Mouse (Mus musculus) ovary, adult 18-20 months (tissue): ENCODE data around the gene Rmi2.
A peak's percentile ranks its signal among the peaks of the same experiment; 100 is the strongest.
"Not testable (repeated sequence)": the region's sequence is repeated elsewhere in the genome, so short reads cannot be mapped to it uniquely, and the experiment has no call there.

Experiments
- DNase-seq: peaks from one replicate; pipeline ENCODE4 v3.0.0; 2022; ENCODE audit warnings: low spot score, mixed read lengths

The Rmi2 gene

DNA sequence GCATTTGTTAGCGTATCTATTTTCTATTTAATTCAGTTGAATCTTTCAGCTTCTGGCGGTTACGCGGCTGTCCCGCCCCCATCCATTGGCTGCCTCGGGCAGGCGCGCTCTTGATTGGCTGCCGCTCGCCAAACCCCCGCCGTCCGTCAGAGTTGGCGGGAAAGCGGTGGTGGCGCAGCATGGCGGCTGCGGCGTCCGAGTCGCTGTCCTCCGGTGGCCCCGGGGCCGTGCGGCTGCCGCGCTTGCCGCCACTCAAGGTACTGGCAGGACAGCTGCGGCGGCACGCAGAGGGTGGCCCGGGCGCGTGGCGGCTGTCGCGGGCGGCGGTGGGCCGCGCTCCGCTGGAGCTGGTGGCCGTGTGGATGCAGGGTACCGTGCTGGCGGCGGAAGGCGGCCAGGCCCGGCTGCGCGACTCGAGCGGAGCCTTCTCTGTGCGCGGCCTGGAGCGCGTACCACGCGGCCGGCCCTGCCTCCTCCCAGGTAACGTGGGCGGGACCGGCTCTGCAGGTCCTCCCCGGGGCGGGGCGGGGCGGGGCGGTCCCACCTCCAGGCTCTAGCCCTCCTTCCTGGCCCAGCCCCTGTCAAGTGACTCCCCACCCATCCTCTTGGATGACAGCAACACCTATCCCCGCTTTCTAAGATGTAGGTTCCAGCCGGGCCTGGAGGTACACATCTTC, at the start of gene Rmi2:
TSS of gene Rmi2 (plus strand) at position 149 of the 677 bp plus-strand sequence.
- DNase-seq = peak; percentile 76

DNA sequence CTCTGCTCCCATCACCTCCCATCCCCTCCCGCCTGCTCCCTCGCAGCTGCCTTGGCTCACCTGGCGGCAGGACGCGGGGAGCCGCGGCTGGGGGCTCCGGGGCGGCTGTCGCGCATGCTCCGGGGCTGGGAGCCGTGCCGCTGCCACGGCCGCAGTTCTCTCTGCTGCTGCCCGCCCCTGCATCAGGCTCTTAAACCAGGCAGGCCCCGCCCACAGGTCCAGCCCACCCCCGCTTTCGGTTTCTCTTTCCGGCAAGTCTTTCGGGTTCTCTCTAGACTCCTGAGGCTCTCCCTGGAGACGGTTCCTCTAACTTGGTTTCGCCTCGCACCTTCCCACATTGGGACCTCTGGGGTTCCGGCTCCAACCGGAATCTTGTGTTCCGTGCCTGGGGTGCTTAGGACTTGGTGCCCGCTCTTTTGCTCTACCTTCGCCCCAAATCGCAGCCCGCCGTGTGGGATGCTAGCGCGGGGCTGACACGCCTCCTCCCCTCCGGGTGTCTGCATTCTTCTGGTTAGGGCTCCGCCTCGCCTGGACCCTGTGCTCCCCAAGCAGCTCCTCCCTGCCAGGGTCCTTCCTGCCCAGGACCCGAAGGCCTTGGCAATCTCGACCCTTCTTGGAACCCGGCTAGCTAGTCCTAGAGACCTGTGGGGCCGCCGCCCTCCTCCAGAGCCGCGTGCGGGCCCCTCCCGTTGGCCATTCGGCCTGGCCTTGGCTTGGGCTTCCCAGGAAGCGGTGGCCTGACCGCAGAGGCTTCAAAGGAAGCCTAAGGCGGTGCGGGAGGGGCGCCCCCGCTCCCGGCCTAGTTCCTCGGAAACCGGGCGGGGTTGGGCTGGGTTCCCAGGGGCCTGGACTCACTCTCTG, 49.3 kb upstream of the Rmi2 start, which contains the start of gene Socs1:
TSS of gene Socs1 (minus strand) at position 166 of the 861 bp plus-strand sequence.
- DNase-seq = peak; percentile 87

DNA sequence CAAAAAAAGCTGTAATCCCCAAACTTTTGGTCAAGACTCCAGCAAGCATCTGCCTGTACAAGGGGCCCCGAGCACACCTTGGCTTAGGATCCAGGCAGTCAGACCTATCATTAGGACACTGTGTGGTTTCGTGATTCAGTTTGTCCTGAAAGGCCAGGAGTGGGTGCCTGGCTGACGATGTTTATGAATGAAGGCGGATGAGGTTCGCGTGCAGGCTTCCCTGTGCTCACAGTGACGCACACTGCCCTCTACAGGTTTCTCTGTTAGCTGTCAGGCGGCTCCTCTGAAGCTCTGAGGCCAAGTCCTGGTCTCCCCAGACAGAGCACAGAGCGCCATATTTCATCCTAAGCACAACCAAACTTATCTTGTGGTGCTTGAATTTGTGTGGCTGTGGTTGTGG, 48.6 kb upstream of the Rmi2 start:
- DNase-seq = peak; percentile 76

DNA sequence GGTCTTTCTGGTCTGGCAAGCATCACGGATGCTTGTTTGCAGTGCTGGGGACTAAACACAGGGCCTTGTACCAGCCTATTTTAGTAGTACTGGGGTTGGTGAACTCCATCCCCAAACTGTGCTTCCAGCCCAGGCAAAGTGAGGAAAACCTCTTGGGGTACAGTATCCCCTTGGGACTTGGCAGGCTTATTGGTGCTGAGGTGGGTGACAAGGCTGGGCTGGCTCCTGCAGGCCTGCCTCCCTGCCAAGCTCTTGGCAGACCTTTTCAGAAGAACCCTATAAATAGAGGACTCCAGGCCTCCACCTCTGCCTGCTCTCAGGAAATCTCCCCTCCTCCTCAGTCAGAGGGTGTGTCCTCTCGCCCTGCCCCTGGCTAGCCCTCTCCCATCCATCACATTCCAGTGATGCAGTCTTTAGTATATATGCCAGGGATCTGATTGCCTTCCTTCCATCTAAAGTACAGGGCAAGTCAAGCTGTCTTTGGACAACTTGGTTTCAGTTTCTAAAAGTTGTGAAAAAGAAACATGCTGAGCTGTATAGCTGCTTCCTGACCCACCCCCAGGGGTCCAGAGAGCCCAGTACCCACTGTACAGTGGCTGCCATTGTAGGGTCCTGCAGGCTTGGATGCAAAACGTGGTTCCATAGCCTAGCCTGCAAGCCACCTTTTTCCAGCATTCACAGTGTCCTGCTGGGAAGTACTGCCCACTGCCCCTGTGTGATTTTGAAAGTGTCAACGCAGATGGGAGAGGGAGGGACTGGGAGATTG, 47.9 kb upstream of the Rmi2 start:
- DNase-seq = no peak

DNA sequence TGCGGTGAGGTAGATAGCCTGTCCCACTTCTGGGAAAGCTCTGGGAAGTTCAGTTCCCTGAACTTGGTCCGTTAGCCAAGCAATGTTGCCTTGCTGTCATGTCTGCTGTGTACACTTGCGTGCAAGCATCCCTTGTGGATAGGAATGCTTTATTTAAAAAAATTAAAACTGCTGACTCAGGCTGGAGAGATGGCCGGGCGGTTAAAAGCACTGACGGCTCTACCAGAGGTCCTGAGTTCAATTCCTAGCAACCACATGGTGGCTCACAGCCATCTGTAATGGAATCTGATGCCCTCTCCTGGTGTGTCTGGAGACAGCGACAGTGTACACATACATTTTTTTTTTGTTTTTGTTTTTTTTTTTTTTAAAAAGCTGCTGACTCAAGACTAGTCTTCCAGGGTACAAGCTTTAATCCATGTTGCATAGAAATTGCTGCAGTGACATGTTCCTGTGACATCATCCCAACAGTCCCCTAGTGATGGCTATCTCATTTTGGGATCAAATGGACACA, 47.3 kb upstream of the Rmi2 start:
- no peak for DNase-seq

DNA sequence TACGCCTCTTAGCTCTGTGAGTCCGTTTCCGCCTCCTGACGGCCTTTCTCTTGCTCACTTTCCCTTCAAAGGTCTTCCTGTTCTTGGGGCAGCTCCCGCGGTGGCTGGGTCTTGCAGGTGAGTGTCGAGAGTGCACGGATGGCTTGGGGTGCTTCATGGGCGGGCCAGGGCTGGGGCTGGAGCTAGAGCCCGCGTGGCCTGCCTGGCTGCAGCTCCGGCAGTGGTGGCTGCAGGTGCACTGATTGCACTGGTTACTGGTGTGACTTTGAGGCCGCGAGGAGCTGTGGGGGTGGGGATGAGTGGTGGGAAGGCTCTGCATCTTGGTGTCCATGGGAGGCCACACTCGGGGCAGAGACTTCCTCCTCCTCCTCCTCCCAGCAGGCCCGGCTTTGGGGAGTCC, 46.6 kb upstream of the Rmi2 start, which contains the start of gene Tnp2:
TSS of gene Tnp2 (minus strand) at position 390 of the 400 bp plus-strand sequence.
- no peak for DNase-seq

DNA sequence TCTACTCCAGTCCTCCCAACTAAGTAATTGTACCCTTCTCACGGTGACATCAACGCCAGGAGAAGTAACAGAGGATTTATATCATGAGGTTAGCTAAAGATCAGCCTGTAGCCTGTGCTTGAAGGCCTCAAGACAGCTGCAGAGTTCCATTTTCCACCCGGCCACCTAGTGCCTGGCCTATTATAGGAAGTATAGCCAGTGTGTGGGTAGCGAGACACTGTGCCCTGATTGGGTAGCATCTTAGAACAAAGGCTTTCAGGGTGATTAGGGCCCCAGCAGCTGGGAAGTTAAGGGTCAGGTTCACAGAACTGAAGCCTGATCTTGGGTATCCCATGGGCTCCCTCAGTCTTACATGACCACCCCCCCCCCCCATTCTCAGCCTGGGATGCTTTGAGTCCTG, 46.0 kb upstream of the Rmi2 start:
- DNase-seq = no peak

DNA sequence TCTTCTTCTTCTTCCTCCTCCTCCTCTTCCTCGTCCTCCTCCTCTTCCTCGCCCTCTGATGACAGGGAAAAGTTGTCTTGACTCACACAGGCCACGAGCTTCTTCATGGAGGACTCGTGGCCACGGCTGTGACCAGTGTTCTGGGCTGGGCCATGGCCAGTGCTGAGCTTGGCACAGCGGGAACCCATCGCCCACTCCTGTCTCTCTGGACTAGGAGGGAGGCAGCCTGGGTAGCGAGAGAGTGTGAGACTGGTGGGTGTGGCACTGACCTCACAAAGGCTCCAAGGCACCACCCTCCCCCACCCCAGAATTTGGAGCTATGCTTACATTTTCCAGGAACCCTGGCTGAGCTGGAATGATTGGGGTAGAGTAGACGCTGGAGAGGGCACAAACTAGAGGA, 44.2 kb upstream of the Rmi2 start, which contains the start of gene Prm3:
TSS of gene Prm3 (minus strand) at position 213 of the 400 bp plus-strand sequence.
- DNase-seq = no peak

DNA sequence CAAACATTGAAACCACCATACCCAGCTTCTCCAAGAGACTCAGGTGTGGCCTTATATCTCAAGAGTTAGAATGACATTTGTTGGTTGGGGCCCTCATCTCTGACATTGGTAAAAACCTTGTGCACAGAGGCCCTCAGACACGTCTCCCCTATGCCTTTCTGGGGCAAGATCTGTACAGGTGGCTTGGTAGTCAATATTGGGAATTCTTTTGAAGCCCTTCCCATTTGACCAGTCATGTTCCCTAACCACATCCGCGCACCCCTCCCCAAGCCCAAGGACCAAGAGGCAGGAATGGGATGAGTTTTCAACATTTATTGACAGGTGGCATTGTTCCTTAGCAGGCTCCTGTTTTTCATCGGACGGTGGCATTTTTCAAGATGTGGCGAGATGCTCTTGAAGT, 38.8 kb upstream of the Rmi2 start, which contains the start of gene Prm2:
TSS of gene Prm2 (minus strand) at position 101 of the 400 bp plus-strand sequence.
- DNase-seq = no peak

DNA sequence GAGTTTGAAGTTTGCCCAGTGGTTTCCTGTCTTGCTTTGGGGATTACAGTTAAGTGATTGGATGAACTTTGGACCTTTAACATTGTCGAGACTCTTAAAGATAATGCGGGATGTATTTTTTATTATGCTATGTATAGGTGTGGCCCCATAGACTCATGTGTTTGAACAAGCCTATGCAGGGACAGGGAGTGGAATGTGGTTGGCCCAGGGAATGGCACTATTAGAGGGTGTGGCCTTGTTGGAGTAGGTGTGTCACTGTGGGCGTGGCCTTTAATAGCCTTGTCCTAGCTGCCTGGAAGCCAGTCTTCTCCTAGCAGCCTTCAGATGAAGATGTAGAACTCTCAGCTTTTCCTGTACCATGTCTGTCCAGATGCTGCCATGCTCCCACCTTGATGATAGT, 32.4 kb upstream of the Rmi2 start:
- DNase-seq = not testable (repeated sequence)

DNA sequence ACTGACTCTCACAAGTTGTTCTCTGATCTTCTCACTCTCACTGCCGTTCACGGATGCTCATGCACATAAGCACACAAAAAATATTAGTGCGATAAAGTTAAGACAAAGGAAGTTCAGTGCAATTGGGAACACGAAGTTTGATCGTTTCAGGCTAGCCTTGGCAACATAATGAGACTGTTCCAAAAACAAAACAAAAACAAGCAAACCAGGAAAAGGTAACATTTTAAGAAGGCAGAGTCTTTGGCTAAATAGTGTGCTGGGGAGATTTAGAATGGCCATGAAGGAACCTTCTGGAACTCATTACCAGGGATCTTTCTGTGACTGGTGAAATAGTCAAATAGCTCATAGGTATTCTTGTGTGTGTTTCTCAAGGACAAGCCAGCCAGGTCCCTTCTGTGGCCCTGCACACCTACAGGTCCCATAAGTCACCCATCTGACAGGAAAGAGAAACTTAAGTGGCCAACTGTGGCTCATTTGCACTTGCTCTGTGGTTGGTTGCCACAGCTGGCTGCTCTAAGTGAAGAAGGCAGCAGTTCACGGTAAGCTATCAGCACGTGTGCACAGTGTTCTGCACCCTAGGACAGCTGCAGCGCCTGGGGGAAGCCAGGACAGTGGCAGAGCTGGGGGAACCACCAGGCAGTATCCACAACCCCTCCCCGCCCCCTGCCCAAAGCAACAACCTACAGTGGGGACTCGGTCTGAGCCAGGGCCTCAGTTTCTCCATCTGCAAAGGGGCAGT, 28.9 kb upstream of the Rmi2 start, which contains the start of gene Prm1:
TSS of gene Prm1 (minus strand) at position 51 of the 739 bp plus-strand sequence.
- no peak for DNase-seq

DNA sequence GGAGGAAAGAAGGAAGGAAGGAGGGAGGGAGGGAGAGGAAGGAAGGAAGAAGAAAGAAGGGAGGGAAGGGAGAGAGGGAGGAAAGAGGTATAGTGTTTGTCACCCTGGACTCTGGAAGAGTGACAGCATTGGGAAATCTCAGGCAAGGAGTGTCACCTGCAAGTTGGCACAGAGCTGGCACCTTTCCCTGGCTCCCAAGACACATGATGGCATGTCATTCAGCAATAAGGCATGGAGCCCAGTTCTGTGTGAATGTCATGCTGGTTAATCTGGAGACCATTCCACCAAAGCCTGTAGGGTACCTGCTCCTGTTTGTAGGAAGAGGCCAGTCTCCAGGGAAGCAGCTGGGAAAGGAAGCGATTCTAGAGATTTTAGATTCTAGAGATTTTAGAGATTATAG, 24.5 kb upstream of the Rmi2 start:
- no peak for DNase-seq

DNA sequence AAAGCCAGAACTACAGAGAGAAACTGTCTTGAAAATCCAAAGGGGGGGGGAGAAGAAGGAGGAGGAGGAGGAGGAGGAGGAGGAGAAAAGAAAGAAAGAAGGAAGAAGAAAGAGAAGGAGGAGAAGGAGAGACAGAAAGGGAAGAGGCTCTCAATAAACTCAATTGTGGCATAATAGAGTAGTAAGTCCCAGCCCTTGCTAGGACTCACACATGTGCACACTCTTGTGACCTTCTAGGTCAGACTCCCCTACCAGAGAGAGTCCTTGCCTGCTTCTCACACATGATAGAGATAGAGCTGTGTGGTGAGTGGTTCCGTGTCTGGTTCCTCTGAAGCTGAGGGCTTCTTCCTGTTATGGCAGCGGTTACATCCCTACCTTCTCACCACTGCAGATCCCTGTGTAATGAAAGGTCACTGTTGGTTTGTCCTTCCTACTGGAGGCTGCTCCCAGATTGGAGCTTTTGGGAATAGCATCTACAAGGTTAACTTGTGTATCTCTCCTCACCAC, 21.9 kb upstream of the Rmi2 start, which contains the start of gene Gm11172:
TSS of gene Gm11172 (plus strand) at position 51 of the 507 bp plus-strand sequence.
- DNase-seq = no peak

DNA sequence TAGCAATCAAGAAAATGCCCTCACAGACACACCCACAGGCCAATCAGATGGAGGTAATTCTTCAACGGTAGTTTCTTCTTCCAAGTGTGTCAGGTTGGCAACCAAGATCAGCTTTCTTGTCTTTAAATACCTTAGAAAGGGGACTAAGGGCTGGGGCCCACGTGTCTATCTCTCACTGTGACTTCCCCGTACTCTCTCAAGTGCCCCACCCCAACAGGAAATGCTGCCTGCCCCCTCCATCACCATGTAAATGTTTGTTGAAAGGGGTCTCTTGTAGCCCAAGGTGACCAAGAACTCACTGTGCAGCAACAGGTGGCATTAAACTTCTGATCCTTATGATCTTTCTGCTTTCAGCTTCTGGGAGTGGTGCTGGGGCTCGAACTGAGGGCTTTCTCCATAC, 21.1 kb upstream of the Rmi2 start:
- no peak for DNase-seq

DNA sequence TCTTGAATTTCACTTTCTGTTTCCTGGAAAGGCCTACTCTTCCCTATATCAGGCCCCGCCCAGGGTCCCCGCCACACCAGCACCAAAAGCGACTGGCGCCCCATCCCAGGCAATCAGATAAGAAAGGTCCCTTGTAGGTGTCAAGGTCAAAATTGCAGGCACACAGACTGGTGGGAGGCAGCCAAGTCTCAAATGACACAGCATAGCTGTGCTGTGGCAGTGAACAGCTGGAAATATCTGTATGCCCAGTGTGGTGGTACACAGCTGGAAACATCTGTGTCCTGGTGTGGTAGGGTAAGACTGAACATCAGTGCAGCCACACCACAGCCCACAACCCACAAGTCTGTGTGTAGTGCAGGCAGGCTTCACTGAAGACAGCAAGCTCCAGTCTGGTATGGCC, 20.0 kb upstream of the Rmi2 start:
- DNase-seq = no peak

DNA sequence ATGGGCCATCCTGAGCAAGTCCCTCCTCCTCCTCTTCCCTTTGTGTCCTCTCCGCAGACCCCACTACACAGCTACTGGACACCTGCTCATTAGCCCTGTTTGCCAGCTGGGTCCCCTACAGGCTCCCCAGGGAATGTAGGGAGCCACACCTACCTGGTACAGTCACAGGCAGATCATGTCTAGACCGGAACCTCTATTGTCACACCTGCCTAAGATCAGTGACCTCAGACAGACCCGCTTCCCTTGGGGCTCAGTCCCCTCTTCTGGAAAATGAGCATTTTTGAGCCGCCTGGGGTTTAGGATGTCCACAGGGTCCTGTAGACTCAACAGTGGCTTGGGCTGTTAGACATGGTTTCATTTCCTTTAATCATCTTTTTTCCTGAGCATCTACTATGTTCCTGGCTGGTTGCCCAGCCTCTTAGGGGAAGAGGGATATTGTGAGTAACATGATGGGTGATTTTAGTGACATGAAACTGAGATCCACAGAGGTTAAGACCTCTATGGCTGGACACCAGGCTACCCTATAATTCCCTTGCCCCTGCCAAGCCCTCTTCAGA, 16.2 kb upstream of the Rmi2 start:
- DNase-seq = no peak

DNA sequence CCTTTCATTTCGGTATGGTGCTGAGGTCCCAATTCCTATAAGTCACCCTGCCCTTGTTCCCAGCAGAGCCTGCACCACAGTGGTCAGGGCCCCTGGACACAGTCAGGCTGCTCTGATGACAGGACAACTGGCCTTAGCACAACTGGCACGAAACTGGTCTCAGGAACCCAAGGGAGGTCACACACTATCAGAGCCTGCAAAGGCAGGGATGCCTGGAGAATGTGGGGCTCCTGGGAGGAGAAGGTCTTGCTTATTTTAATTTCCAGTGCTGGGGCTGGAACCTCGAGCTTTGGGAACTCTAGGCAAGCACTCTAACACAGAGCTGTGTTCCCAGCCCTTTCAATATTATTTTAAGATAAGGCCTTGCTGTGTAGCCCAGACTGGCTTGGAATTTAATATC, 14.9 kb upstream of the Rmi2 start:
- DNase-seq = no peak

DNA sequence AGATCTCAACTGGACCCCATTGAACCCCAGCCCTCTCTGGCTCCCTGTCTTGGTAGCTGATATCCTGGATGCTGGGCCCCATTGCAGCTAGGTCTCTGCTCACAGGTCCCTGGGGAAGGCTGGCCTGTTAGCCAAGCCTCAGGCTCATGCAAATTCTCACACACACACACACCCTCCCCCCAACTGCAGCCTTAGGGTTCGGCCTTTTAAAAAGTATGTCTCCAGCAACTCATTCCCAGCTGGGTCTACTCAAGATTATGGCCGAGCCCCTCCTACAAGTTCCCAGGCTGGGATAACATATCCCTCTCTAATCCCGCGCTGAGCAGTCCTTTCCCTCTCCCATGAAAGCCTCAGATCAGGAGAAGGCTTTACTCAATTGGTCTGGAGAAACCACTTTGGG, 13.5 kb upstream of the Rmi2 start:
- no peak for DNase-seq

DNA sequence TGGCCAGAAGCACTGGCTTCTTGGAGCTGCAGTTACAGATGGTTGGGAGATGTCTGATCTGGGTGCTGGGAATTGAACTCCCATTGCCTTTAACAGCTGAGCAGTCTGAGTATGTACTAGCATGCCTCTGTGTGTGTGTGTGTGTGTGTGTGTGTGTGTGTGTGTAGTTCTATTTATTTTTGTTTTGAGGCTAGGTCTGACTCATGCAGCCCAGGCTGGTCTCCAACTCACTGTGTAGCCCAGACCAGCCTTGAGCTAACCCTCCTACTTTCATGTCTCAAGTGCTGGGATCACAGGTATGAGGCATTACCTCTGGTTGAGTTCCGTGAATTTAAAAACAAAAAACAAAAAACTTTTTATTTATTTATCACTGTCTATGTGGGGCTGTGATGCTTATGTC, 10.3 kb upstream of the Rmi2 start:
- DNase-seq = no peak

DNA sequence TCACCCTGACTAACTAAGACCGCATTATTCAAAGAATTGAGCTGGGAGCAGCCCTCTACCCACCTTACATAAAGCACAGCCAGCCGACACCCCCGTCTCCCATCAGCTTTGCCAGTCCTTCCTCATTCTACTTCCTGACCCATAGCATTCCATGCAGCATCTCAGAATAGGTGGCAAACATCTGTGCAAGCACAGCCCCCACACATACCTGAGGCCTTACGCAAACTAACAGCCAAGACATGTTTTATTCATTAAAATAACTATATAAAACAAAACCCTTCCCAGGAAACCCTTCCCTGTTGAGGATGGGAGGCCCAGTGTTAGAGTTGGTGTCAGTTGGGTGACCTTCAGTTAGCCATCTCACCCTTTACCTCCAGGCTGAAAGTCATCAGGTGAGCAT, 9.0 kb upstream of the Rmi2 start:
- DNase-seq = no peak

DNA sequence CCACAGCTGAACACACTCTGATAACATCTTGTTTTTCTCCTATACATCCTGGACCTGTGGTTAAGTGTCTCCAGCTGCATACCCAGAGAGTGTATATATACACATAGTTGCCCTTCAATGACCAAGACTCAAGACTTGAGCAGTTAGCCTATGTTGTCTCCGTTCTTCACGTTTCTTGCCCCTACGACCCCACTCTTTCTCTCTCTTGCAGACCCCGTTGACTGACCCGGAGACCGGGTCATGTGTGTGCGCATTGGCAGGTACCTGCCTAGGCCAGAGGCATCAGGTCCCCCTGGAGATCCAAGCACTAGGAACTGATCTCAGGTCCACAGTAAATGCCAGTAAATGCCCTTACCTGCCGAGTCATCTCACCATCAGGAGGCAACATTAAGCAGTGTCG, 7.6 kb upstream of the Rmi2 start:
- no peak for DNase-seq
